Mouse (Mus musculus): Measurements from ENCODE around the gene Nt5dc3.
A peak's percentile ranks its signal among the peaks of the same experiment; 100 is the strongest.

Gene Nt5dc3

GRCm38 (mm10) chr10:86779117-86779755 is 431 bp downstream of the Nt5dc3 start:
- DNase-seq (ENCODE audit: inconsistent ontology term): peak; percentile 56

GRCm38 (mm10) chr10:86779816-86780500 is 1.2 kb downstream of the Nt5dc3 start:
- DNase-seq (ENCODE audit: inconsistent ontology term): peak; percentile 27

GRCm38 (mm10) chr10:86781641-86782040 is 2.8 kb downstream of the Nt5dc3 start:
- DNase-seq (ENCODE audit: inconsistent ontology term): no peak

GRCm38 (mm10) chr10:86782656-86783055 is 3.9 kb downstream of the Nt5dc3 start:
- DNase-seq (ENCODE audit: inconsistent ontology term): no peak

- no peak for DNase-seq (ENCODE audit: inconsistent ontology term)
Observed at GRCm38 (mm10) chr10:86783561-86783960, 4.8 kb downstream of the Nt5dc3 start.

GRCm38 (mm10) chr10:86784126-86784675 is 5.4 kb downstream of the Nt5dc3 start:
- DNase-seq (ENCODE audit: inconsistent ontology term): peak; percentile 46

GRCm38 (mm10) chr10:86785396-86785795 is 6.6 kb downstream of the Nt5dc3 start:
- DNase-seq (ENCODE audit: inconsistent ontology term): no peak

GRCm38 (mm10) chr10:86786083-86786482 is 7.3 kb downstream of the Nt5dc3 start:
- DNase-seq (ENCODE audit: inconsistent ontology term): no peak

- DNase-seq (ENCODE audit: inconsistent ontology term): no peak
Observed at GRCm38 (mm10) chr10:86788193-86788592, 9.4 kb downstream of the Nt5dc3 start.

- DNase-seq (ENCODE audit: inconsistent ontology term): no peak
Observed at GRCm38 (mm10) chr10:86789146-86789672, 10.4 kb downstream of the Nt5dc3 start.

GRCm38 (mm10) chr10:86791507-86792184 is 12.8 kb downstream of the Nt5dc3 start:
- DNase-seq (ENCODE audit: inconsistent ontology term): no peak

GRCm38 (mm10) chr10:86793509-86793951 is 14.7 kb downstream of the Nt5dc3 start:
- no peak for DNase-seq (ENCODE audit: inconsistent ontology term)

- DNase-seq (ENCODE audit: inconsistent ontology term): no peak
Observed at GRCm38 (mm10) chr10:86794196-86794595, 15.4 kb downstream of the Nt5dc3 start.

GRCm38 (mm10) chr10:86794794-86795535 is 16.2 kb downstream of the Nt5dc3 start:
- no peak for DNase-seq (ENCODE audit: inconsistent ontology term)

GRCm38 (mm10) chr10:86796073-86796741 is 17.4 kb downstream of the Nt5dc3 start:
- DNase-seq (ENCODE audit: inconsistent ontology term): no peak

GRCm38 (mm10) chr10:86807362-86807761 is 28.6 kb downstream of the Nt5dc3 start:
- DNase-seq (ENCODE audit: inconsistent ontology term): no peak

- peak; percentile 81 for DNase-seq (ENCODE audit: inconsistent ontology term)
Observed at GRCm38 (mm10) chr10:86808013-86808758, 29.4 kb downstream of the Nt5dc3 start.

GRCm38 (mm10) chr10:86810000-86810399 is 31.2 kb downstream of the Nt5dc3 start:
- no peak for DNase-seq (ENCODE audit: inconsistent ontology term)

- no peak for DNase-seq (ENCODE audit: inconsistent ontology term)
Observed at GRCm38 (mm10) chr10:86810612-86811011, 31.8 kb downstream of the Nt5dc3 start.

All from Muller cell, postnatal 12 days (primary cell).